Mouse (Mus musculus) gastrocnemius, postnatal 25 days (tissue): ENCODE measurements at regions not wholly inside any gene's neighbourhood (a gene's known extent, or its start where the extent isn't known, plus 50 kb on each side); places are given as distances from the start of the nearest gene placed in this dataset.
A peak's percentile ranks its signal among the peaks of the same experiment; 100 is the strongest.

Experiments used
- DNase-seq: peaks from one replicate; pipeline ENCODE4 v3.0.0; 2022

GRCm38 (mm10) chr11:117036977-117037376 is 78.0 kb upstream of the Sec14l1 start:
- DNase-seq: no peak

DNA sequence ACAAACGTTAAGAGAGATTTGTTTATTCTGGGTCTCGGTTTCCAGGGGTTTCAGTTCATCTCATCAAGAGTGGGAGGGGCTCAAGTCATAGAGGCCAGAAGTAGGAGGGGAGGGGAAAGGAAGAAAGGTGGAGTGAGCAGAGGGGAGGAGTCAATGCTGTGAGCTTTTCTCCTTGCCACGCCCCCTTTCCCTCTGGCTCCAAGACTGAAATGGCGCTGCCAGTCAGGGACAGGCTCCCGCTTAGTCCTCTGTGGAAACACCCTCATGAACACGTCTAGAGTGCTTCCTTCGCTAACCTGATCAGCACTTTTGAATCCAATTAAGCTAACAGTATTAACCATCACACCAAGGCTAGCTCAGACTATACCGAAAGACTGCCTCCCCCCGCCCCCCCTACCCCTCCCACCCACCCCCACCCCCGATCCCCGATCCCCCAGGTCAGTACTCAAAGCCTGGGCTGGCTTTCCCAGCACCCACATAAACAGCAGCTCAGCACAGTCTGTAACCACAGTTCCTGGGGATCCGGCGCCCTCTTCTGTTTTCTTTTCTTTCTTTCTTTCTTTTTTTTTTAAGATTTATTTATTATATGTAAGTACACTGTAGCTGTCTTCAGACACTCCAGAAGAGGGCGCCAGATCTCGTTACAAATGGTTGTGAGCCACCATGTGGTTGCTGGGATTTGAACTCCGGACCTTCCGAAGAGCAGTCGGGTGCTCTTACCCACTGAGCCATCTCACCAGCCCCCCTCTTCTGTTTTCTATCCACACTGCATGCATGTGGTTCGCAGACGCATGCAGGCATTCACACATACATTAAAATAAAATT is 76.5 kb upstream of the Sec14l1 start:
- no peak for DNase-seq

GRCm38 (mm10) chr11:117040829-117041228 is 74.1 kb upstream of the Sec14l1 start:
- no peak for DNase-seq

DNA sequence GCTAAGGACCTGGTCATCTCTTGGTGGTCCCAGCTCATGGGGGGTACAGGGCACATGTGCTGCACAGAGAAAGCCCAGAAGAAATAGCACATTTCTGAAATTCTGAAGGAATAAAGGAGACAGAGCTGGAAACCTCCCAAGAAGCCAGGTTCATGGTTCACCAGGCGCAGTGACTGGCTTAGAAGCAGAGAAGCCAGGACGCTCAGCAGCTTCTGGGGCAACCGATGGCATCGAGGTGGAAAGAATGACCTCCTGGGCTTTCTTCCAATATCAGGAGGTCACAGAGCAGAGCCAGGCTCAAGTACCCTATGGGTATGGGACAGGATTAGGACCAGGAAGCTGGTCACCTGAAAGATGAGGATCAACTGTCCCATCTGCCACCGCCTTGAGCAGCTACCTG is 72.6 kb upstream of the Sec14l1 start:
- no peak for DNase-seq

- peak; percentile 27 for DNase-seq
Observed at GRCm38 (mm10) chr11:117043524-117043923, 71.4 kb upstream of the Sec14l1 start.

DNA sequence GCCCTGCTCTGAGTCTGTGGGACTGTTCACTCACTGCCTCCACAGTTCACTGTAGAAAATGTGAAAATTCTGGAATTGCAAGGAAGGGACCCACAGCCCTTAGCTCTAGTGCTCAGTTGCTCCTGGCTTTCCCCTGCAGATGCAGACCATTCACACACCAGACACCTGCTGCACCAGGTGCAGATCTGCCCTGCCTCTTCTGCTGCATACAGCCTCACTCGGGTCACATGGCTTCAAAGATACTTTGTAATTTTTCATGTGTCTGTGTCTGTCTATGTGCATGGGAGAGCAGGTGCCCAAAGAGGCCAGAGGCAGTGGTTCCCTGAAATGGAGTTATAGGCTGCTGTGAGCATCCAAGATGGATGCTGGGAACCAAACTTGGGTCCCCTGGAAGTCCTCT is 70.2 kb upstream of the Sec14l1 start:
- no peak for DNase-seq

- no peak for DNase-seq
Observed at GRCm38 (mm10) chr11:117046636-117047035, 68.3 kb upstream of the Sec14l1 start.

DNA sequence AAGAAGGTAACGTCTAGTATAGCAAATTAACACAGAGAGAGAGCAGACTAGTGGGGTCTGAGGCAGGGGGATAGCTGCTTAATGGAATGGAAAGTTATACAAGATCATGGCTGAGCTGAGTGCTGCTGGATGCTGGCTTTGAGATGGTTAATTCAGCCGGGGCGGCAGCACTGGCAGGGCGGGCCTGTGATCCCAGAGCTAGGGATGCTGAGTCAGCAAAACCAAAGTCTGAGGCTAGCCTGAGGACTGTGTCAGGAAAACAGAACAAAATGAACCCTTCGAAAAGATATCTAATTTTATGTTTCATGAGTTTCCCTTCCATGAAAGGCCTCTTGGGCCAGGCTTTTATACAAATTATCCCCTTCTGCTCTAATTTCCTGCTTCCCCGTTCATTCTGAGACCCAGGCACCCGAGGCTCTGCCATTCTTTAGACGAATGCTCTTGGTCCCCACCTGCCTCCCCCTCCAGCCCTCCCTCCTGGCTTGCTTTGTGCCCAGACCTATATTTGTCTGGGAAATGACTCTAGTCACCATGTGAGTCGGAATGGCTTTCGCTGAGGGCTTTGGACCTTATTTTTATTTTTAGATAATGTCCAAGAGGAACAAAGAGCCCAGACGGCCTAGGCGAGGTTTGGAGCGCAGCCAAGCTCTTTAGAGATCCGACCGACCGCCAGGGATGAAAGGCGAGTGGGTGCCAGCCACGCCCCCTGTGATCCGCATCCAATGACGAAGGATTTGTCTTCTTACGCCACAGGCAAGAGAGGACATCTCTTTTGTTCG is 67.6 kb upstream of the Sec14l1 start:
- DNase-seq: no peak

- no peak for DNase-seq
Observed at GRCm38 (mm10) chr11:117048911-117049310, 66.1 kb upstream of the Sec14l1 start.

- no peak for DNase-seq
Observed at GRCm38 (mm10) chr11:117050788-117051187, 64.2 kb upstream of the Sec14l1 start.

DNA sequence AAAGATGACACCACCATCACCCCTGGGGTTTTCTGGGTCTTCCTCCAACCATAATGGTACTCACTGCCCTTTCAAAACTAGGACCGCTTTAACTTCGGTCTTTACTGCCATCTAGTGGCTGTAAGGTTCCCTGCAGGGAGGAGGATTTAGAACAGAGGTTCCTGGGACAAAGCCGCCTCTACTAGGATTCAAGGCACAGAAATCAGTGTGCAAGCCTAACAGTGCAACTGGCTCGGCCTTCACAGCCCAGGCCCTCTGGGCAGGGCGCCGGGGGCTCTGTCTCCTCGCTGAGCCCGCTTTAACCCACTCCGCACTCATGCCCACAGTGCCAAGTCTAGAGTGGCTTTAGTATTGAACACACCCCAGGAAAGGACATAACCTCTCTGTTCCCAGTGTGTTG is 58.0 kb upstream of the Sec14l1 start:
- DNase-seq: no peak

GRCm38 (mm10) chr11:117057451-117057850 is 57.5 kb upstream of the Sec14l1 start:
- DNase-seq: no peak

GRCm38 (mm10) chr11:117059120-117059519 is 55.8 kb upstream of the Sec14l1 start:
- DNase-seq: no peak

DNA sequence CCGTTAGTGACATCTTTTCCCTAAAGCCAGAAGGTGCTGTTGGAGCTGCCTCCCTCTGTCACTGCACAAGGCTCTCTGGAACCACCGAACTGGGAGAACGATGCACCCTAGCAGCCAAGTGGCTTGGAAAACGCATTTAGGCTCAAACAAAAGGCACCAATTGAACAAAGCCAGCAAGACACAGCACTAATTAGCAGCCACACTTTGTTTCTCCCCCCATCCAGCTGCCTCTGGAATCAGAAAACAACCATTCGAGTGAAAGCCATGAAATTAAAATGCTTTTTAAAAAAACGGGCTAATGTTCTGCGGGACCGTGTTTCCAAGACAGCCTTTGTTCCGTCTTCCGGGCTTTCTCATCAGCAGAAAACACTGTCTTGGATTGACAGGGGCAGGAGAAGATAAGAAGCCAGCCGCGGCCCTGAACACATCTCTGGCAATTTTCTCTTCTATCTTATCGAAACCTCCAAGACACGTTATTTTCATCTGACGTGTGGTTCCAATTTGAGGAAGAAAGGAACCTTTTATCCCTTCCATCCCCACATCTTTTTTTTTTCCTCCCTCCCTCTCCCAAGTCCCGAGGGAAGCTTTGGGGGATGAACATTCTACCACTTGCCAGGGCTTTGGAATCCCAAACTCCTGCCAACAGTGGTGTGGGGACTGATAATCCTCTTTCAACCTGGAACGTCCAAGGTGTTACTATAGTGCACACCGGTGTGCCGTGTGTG is 54.8 kb upstream of the Sec14l1 start:
- DNase-seq: no peak

- no peak for DNase-seq
Observed at GRCm38 (mm10) chr11:117060706-117061337, 54.1 kb upstream of the Sec14l1 start.

GRCm38 (mm10) chr11:117062772-117063499 is 52.0 kb upstream of the Sec14l1 start:
- no peak for DNase-seq
